Mouse (Mus musculus): Measurements from ENCODE around the gene Gpm6b. TPM values are rescaled to one million over a fixed set of nuclear protein-coding genes. Genes with fewer than 3 reads are reported as not detected.
A peak's percentile ranks its signal among the peaks of the same experiment; 100 is the strongest.

Gene Gpm6b
- total RNA-seq, 2 experiments from 2014 or later: 0.25 TPM; not detected in 1

DNA sequence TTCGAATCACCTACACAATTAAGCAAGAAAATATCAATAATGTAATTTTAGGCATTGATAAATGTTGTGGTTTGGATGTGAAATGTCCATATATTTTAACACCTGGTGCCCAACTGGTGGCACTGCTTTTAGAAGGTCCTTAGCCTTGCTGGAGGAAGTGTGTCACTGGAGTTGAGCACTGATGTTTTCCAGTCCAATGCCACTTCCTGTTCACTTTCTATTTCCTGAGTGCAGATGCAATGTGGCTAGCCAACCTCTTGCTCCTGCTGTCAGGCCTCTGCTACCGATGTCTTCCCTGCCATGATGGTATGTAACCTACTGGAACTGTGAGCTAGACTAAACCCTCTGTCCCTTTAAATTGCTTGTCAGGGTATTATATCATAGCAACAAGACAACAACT, 65.6 kb downstream of the Gpm6b start:
- ATAC-seq (replicated peaks; ENCODE audit: poor library complexity): peak; percentile 63

DNA sequence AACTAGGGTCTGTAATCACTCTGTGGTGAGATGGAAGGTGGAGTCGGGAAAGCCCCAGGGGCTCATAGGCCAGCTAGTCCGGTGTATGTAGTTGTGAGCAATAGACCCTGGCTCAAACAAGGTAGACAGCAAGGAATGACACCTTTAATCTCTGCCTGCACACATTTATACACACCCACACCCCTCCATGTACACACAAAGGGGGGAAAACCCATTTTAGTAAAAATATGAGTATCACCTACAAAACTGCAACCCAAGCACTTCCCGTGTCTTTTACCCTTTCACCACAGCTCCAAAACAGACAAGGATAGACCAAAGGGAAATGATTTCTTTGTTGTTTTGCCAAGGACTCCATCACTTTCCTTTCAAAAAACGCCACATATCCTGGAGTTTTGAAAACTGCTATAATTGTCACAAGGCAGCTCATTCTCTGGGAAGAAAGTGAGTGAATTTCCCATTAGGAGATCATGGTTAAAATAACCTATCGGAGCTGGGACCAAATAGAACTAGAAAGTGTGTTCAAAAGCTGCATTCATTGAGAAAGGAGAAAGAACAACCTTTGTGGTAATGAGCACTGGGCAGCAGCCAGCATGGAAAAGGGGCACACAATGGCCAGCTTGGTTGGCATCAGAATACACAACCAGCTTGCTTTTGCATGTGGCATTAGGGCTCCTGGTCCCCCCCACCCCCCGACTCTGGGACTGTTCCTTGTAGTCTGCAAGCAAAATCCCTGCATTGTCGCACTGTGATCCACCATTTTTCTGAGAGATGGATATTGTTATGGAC, 68.9 kb downstream of the Gpm6b start:
- no peak for ATAC-seq (replicated peaks; ENCODE audit: poor library complexity)

DNA sequence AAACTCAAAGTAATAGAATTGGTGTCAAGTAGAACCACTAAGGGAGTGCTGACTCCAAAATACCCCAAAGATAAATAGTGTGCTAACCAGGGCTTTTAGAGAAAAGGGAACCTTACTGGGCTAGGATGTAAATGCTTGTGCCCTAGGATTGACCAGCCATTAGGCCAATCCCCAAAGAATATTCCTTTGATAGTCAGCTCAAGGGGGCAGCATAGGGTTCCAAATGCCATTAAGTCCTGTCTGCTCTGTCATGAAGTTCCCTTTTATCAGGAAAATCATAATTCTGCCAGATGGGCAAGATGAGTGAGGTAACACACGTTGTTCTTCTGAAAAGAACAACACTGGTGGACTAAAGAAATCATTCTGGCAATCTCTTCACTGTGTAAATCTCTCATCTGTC, 70.1 kb downstream of the Gpm6b start:
- peak; percentile 83 for ATAC-seq (replicated peaks; ENCODE audit: poor library complexity)

DNA sequence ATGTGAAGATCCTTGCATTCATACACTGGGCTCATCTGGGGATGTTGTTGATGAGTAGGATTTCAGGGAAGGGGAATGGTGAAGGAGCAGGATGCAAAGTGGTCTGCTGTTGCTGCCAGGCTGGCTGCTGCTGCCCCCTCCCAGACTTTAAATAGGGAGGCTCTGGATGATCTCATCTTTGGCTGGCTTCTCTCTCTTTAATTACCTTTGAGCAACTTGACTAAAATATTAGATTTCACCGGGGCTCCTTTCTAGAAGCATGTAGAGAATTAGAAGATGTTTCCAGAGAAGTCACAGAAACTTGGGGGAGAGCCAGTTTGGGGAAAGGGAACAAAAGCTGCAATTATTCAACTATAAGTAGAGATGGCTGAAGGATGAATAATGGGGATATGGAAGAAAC, 76.5 kb downstream of the Gpm6b start:
- no peak for ATAC-seq (replicated peaks; ENCODE audit: poor library complexity)

DNA sequence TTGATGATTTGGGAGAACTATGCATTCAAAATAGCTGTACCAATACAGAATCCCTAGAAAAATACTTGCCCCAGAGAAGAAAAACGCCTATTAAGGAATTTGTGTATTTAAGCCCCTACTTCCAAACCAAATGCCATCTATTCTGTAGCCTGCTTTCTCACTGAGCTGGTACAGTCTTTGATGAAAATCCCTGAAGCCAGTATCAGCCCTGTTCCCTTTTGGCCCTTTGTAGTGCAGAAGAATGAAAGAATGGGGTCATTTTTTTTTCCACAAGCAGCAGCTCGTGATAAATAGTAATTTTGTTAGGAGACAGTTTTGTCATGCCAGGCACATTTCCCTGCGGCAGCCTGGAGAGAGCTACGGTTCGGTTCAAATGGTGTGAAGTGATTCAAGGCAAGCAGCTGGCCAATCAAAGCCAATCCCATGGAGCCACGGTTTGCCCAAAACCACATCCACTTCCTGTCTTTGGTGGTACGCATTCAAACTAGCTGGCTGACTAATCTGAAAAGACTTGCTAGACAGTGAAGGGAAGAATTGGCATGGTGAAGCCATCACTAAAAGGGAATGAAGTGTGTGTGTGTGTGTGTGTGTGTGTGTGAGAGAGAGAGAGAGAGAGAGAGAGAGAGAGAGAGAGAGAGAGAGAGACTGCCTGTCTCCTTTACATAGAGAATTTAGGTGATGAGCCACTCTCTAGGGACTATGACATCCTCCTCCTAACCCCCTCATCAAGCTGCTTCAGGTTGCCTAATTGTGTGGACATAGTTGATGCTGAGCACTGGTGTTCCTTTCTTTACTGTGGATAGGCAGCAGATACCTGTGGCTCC, 78.1 kb downstream of the Gpm6b start:
- ATAC-seq (replicated peaks; ENCODE audit: poor library complexity): peak; percentile 94

DNA sequence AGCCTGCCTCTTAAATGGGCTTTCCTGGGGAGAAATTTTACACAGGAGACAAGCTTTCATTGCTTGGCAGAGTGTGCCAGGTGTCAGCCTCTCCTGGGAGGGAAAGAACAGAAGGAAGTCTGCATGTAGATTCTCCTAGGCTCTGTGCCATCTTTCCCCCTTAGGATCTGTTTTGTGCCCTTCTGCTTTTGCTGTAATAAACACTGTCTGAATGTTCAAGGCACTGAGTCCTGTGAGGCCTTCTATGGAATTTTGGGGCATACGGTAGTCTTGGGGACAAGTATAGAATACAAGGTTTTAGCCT, 78.6 kb downstream of the Gpm6b start:
- no peak for ATAC-seq (replicated peaks; ENCODE audit: poor library complexity)

DNA sequence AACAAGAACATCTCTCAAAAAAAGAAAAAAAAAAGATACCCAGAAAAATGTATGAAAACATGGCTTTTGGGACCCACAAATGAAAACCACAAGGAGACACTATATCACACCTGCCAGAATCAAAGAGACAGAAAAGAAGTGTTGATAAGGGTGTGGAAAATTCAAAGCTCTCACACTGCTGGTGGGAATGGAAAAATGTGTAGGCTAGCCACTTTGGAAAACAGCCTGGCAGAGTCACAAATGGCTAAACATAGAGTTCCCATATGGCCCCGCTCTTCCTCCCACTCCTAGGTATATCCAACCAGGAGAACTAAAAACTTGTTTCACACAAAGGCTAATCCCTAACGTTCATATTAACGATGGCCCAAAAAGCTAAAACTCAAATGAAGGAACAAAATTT, 84.5 kb downstream of the Gpm6b start:
- no peak for ATAC-seq (replicated peaks; ENCODE audit: poor library complexity)

DNA sequence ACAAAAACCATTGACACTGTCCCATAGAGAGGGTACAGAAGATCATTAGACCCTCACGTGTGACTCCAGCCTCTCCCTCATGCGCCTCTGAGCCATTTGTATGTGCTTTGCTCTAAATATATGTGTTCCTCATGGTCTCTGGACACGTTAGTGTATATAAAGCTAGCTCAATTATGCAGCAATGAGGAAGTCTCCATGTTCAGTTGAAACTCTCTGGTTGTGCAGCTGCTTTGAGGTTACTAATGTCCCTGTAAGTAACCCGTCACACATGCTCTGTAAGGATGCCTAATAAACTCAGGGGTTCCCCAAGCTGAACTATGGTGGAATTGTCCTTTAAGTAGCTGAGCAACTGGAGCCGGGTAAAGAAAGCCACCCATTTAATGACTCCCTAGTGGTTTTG, 88.9 kb downstream of the Gpm6b start:
- ATAC-seq (replicated peaks; ENCODE audit: poor library complexity): peak; percentile 77

DNA sequence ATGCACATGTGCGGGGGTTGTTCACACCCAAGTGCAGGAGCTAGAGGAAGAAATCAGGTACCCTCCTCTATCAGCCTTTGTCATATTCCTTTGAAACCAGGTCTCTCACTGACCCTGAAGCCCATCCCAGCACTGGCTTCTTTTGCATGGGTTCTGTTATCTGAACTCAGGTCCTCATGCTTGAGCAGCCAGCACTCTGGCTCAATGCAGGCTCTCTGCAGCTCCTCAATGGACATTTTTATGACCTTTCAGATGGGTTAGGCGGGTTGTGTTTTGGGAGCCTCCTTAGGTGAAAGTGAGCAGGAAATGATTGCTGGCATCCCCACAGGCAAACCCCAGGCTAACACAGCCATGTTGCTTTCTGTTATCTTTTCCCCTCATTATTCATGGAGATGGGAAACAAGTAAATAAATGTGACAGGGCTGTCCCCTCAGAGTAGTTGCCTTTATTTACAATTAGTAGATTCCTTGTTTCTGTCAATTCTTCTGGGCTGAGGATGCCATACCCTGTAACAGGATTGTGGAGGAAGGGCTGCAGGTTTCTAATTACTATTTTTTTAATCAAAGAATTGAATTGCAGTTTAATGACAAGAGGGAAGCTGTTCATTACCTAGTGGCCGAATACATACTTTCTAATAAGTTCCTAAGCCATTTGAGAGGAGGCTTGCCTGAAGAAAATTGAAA, 89.6 kb downstream of the Gpm6b start:
- no peak for ATAC-seq (replicated peaks; ENCODE audit: poor library complexity)

DNA sequence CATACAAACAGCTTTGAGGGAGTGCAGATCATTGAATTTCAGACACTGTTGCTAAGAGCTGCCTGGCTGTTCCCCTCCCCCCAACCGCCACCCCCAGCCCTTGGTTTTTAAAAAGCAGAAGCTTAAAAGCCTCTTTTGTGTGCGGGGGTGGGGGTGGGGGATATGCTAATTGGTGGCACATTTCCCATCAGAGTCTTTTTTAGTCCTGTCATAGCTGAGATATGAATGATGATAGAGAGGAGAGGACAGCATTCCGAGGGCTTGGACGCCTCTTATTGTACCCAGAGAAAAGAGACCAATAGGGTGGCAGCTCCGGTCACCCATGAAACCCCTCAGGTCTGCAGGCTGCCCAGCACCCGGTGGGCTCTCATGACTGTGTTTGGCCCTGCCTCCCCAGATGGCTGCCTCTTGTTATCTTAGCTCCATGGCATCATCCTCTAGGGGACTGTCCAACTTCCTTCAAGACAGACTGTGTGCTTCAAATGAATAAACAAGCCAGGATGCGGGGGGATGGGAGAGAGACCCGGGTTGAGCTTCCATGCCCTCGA, 90.3 kb downstream of the Gpm6b start:
- ATAC-seq (replicated peaks; ENCODE audit: poor library complexity): peak; percentile 87

DNA sequence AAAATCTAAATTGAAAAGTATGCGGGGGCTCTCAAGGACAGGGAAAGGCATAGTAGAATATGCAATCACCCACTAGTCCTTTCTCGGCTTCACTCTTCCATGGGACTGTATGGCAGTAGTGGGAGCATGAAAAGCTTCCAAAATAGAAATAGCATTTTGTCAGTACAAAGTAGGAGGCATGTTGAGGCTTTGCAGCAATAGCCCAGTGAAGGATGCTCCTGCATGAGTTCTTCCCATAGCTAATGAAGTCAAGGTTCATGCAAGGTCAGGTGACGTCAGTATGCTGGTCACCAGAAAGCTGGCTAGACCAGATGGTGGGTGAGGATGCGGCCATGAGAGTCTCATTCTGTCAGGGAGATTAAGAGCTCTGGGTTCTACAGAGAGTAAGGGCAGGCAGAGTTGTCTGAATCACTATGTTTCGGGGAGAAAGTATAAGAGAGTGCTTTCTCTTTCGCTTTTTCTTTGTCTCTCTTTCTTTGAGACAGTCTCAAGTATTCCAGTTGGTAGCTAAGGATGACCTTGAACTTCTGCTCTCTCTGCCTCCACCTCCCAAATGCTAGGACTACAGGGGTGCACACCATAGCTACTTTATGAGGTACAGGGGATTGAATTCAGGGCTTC, 95.9 kb downstream of the Gpm6b start:
- ATAC-seq (replicated peaks; ENCODE audit: poor library complexity): no peak

DNA sequence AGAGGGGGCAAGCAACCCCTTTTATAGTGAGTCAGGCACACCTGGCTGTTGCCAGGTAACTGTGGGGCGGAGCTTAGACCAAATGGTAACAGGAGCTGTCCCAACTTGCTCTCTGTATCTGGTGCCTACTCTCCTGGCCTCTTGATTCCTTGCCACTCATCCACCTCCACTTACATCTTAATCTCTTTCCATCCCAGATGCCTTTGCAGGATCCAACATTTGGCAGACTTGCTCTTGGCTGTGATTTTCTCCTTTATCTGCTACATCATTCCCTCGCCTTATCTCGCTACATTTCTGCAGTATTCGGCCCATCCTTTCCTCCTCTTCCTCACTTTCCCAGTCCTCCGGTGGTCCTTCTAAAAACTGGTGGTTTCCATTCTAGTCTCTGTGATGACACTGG, 99.6 kb downstream of the Gpm6b start:
- no peak for ATAC-seq (replicated peaks; ENCODE audit: poor library complexity)

DNA sequence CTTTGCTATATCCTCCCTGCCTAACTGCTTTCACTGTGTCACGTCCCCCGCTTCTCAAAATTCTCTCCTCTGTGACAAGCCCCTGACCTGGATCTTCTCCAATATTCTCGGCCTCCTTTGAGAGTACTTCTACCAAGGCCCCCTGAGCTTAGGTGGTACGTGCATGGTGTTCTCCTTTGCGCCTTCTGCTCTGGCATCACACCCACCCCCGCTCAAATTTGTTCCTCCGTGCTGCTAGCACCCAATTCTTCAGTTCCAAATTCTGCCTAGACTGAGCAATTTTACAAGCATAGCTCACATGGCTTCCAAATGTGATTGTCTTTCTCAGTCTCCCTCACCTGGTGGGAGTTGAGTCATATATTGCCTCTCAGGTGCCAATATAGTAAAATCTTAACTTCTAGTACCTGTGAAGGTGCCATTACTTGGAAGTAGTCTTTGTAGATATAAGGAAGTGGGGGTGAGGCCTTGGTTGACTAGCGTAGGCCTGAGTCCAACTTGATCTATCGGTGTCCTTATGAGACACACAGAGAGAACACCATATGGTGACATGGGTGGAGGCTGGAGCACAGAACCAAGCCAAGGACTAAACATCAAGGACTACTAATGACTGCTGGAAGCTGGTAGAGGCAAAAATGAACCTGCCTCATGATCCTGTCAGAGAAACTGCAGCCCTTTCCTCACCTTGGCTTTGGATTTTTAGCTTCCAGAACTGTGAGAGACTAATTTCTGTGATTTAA, 100.2 kb downstream of the Gpm6b start:
- ATAC-seq (replicated peaks; ENCODE audit: poor library complexity): no peak

DNA sequence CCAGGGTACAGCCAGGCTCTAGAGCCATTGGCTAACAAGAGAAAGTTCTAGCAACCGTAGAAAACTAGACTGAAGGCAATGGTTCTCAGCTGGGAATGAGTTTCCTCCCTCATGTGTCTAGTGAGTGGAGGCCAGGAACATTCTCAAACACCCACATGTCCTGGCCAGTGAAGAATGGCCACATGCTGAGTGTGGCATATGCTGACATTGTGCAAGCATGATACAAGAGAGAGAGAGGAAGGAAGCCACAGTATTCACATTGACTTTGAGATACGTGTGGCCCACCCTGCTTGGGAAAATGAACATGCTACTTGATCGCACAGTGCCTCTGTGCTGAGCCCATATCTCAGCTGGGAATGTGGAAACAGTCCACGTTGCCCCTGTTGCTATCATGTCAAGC, 101.2 kb downstream of the Gpm6b start:
- ATAC-seq (replicated peaks; ENCODE audit: poor library complexity): peak; percentile 75

DNA sequence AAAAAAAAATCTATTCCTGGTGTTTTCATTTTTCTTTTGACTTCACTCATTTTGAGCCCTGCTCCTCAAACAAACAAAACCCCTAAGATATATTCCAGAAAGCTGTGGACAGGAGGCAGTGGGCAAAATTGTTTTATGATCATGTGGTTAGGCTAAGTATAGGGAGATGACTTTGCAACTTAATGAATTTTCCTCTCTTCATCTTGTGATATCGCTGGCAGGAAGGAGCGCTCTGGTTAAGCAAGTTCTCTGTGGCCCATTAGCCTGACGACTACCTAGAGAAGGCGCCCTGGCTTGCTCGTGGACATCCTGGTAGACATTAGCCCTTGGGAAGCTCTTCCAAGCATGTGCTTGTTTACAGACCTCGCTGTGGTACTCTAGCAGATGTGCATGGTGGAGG, 103.1 kb downstream of the Gpm6b start:
- peak; percentile 64 for ATAC-seq (replicated peaks; ENCODE audit: poor library complexity)

DNA sequence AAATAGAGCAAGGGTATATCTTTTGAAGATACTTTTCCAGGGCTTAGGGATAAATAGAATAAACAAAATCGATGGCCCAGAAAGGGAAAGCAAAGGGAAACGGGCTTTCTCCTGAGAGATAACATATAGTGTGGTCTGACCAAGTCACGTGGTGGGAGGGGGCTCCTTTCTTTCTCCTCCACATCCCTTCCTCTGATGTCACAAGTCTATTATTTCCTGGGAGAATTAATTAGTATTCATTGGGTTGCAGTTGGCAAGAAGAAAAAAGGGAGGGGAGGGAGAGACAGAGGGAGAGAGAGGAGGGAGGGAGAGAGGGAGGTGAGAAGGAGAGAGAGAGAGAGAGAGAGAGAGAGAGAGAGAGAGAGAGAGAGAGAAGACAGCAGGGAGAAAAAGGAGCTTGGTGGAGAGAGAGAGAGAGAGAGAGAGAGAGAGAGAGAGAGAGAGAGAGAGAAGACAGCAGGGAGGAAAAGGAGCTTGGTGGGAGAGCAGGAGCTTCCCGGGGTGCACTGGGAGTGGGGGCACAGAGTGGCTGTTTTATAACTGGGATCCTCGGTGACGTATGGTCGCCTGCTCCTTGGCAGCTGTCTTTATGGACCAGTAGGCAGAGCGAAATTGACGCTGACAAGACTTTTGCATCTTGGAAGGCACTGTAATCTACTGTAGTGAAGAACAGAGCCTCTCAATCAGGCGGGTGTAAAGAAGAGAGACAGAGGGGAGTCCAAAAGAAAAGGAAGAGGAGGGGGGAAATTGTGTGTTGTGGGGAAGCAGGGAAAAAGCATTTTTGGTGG, 105.7 kb downstream of the Gpm6b start:
- no peak for ATAC-seq (replicated peaks; ENCODE audit: poor library complexity)

DNA sequence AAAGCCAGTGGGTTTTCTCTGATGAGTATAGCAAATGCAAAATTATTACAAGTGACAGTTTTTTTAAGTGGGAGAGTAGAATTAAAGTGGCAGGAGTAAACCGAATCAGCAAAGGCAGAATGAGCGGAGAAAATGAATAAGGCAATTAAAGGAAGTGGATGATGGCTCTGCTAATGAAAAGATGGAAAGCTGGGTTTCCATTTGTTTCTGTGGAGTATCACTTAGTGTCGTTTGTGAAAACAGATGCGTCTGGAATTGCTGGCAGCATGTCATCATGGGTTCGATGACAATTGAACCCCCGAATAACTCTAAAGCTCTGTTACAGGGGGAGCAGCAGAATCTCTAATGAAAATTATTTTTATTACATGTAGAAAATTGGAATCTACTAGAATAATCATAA, 109.4 kb downstream of the Gpm6b start:
- ATAC-seq (replicated peaks; ENCODE audit: poor library complexity): no peak

DNA sequence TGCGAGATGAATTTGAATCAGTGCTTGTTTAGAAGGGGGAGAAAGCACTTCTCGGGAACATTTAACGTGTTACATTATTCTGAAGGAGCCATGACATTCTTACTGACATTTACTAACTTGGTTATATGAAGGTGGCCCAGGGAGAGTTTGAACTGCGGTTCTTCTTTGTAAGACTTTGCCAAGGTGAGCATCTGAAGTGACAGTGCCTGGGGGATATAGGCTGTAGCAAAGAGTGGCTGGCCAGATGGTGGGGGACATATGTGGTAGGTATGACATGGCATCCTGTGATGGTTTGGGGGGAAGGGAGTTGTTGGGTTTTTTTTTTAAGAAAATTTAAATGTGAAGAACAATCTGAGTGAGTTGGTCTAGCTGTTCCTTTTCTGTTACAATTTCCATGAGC, 109.9 kb downstream of the Gpm6b start:
- ATAC-seq (replicated peaks; ENCODE audit: poor library complexity): no peak

DNA sequence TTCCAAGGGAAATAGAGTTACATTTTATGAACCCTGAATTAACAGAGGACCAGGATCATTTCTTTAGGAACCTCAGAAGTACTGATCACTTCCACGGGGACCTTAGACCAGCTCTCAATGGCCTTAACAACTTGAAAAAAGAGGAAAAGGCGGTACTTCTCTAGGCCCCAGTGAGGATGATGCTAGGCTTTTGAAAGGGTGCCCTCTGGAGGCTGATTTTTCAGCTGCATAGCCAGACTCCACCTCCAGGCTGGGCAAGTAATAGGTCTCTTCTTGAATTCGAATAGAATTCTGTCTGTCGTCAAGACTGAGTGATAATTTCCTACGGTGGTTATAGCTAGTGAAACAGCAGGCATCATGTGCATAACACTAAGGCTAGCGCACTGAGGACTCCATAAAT, 113.1 kb downstream of the Gpm6b start:
- ATAC-seq (replicated peaks; ENCODE audit: poor library complexity): peak; percentile 98

DNA sequence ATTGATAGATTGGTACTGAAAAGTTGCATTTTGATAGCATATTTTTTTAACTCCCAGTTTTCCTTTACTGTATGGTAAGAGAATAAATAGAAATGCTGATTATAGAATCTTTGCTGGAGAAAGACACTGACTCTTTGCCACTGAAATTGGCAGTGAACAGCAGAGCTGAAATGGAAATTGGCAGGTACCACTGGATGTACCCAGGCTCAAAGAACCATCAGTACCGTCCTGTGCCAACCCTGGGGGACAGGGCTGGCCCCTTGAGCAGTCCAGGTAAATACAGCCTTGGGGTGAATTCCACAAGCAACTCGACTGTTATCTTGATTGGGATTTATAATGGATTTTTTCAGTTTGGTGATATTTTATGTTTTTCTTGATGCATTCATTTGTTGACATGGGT, 114.7 kb downstream of the Gpm6b start:
- no peak for ATAC-seq (replicated peaks; ENCODE audit: poor library complexity)
